Mouse (Mus musculus): ENCODE results near the gene Zeb2.

Zeb2 gene

GRCm38 (mm10) chr2:44955506-44955905 is 161.7 kb downstream of the Zeb2 start:
- DNase-seq (ENCODE audit: extremely low read depth, low read depth, low spot score) = no peak

- DNase-seq (ENCODE audit: extremely low read depth, low read depth, low spot score) = no peak
These were observed 163.0 kb downstream of the Zeb2 start for GRCm38 (mm10) chr2:44954180-44954579.

- peak; percentile 85 for DNase-seq (ENCODE audit: extremely low read depth, low read depth, low spot score)
These were observed 164.3 kb downstream of the Zeb2 start for GRCm38 (mm10) chr2:44952830-44953422.

- DNase-seq (ENCODE audit: extremely low read depth, low read depth, low spot score) = no peak
These were observed 165.5 kb downstream of the Zeb2 start for GRCm38 (mm10) chr2:44951651-44952213.

GRCm38 (mm10) chr2:44944689-44945088 is 172.5 kb downstream of the Zeb2 start:
- DNase-seq (ENCODE audit: extremely low read depth, low read depth, low spot score) = no peak

Data from fat pad, adult 2 months (tissue).